Mouse (Mus musculus) liver, postnatal 0 days (tissue): ENCODE measurements around the gene Nog.

Experiments used
- CTCF ChIP-seq: sonication (generic); IDR thresholded peaks from 2 replicates; pipeline ENCODE4 v1.5.1; 2016; ENCODE audit warnings: antibody characterized with exemption, low read depth
- EP300 ChIP-seq: IDR thresholded peaks from 2 replicates; pipeline ENCODE4 v1.6.1; 2016; ENCODE audit warnings: antibody characterized with exemption, low read depth, mild to moderate bottlenecking

DNA sequence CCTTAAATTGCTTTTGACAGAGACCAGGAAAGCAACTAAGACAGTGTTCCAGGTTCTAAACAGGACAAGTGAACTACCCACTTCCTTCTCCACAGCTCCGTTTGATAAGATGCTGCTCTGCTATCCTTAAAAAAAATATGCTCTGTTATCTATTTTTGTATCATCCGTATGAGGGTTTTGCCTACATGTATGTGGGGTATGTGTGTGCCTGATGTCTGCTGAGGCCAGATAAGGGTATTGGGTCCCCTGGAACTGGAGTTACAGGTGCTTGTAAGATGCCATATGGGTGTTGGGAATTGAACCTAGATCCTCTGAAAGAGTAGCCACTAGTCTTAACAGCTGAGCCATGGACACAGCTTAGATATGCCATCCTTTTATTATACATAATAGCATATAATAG lies 19.6 kb upstream of the Nog start:
- no peak for TF ChIP-seq CTCF
- TF ChIP-seq EP300, result no peak
